Mouse (Mus musculus) ES-Bruce4 (cell line): ENCODE results near the gene Gne. TPM values are rescaled to one million over a fixed set of nuclear protein-coding genes. Genes with fewer than 3 reads are reported as not detected.
"Not testable (repeated sequence)": the region's sequence is repeated elsewhere in the genome, so short reads cannot be mapped to it uniquely, and the experiment has no call there.

Experiments
- H3K27ac ChIP-seq: 2 replicates; pipeline ENCODE4 v1.5.1; 2012; ENCODE audit warnings: low read length, inconsistent platforms; ENCODE audit not compliant: insufficient read depth
- H3K27me3 ChIP-seq: 2 replicates; pipeline ENCODE4 v1.6.1; 2012; ENCODE audit warnings: mild to moderate bottlenecking, low read length, inconsistent platforms; ENCODE audit not compliant: control insufficient read depth, poor library complexity, insufficient read depth, severe bottlenecking
- H3K36me3 ChIP-seq: 2 replicates; pipeline ENCODE4 v1.6.1; 2012; ENCODE audit warnings: inconsistent platforms, mild to moderate bottlenecking, low read length, moderate library complexity; ENCODE audit not compliant: control insufficient read depth, poor library complexity, insufficient read depth, severe bottlenecking
- H3K4me1 ChIP-seq: one replicate; pipeline ENCODE4 v1.8.1; 2011; ENCODE audit warnings: low read length; ENCODE audit not compliant: control insufficient read depth, insufficient read depth
- H3K4me3 ChIP-seq: 2 replicates; pipeline ENCODE4 v1.5.1; 2011; ENCODE audit warnings: low read depth, mild to moderate bottlenecking, low read length
- H3K9ac ChIP-seq: 2 replicates; pipeline ENCODE4 v1.6.1; 2012; ENCODE audit warnings: low read depth, mild to moderate bottlenecking, inconsistent platforms; ENCODE audit not compliant: poor library complexity, severe bottlenecking
- H3K9me3 ChIP-seq: replicated peaks from 2 replicates; pipeline ENCODE4 v1.6.1; 2012; ENCODE audit warnings: mild to moderate bottlenecking, low read length, inconsistent platforms; ENCODE audit not compliant: control insufficient read depth, poor library complexity, insufficient read depth, severe bottlenecking
- CTCF ChIP-seq: IDR thresholded peaks from one replicate; pipeline ENCODE4 v1.8.1; 2011; ENCODE audit warnings: low read depth, low read length
- EP300 ChIP-seq: IDR thresholded peaks from 2 replicates; pipeline ENCODE4 v1.6.1; 2011; ENCODE audit warnings: low read depth, low read length; ENCODE audit not compliant: insufficient read depth
- POLR2A ChIP-seq: IDR thresholded peaks from one replicate; pipeline ENCODE4 v1.8.1; 2011; ENCODE audit warnings: low read length; ENCODE audit not compliant: insufficient read depth
- polyA plus RNA-seq: library from polyadenylated mRNA; stranded (reverse); fragments of >200 nt; gene quantifications from 2 replicates; pipeline ENCODE4 v1.2.4, GENCODE M21; 2011; ENCODE audit warnings: low read depth; ENCODE audit not compliant: missing spikeins, insufficient read depth, insufficient read length

Gene Gne
- polyA plus RNA-seq, 1 experiment, result 28.6 TPM

GRCm38 (mm10) chr4:44062062-44062461 lies 21.9 kb downstream of the Gne start:
- peak overlapping the region; percentile 91 for H3K27ac ChIP-seq
- peak overlapping the region; percentile 65 for H3K9ac ChIP-seq
- H3K27me3 ChIP-seq, result no peaks in the 10 kb centered on the region
- H3K9me3 ChIP-seq, result no peaks in the 10 kb centered on the region
- H3K4me1 ChIP-seq, result no peaks in the 10 kb centered on the region
- 0 out of 2 replicates have a peak overlapping the region, but pooled peaks have one; percentile 2 for H3K4me3 ChIP-seq
- H3K36me3 ChIP-seq, result no peaks in the 10 kb centered on the region
- TF ChIP-seq EP300 (no peak), POLR2A (no peak), CTCF (no peak)

- no peak overlapping the region for H3K4me3 ChIP-seq
- no peak overlapping the region for H3K27ac ChIP-seq
- TF ChIP-seq EP300 (no peak), POLR2A (no peak), CTCF (no peak)
- no peak overlapping the region for H3K9ac ChIP-seq
- H3K27me3 ChIP-seq, result no peaks in the 10 kb centered on the region
- no peaks in the 10 kb centered on the region for H3K36me3 ChIP-seq
- H3K9me3 ChIP-seq, result no peaks in the 10 kb centered on the region
- no peaks in the 10 kb centered on the region for H3K4me1 ChIP-seq
Observed at GRCm38 (mm10) chr4:44059674-44060073, 24.3 kb downstream of the Gne start.

GRCm38 (mm10) chr4:44049812-44050211 lies 34.2 kb downstream of the Gne start:
- H3K36me3 ChIP-seq, result no peaks in the 10 kb centered on the region
- no peak overlapping the region for H3K27ac ChIP-seq
- H3K9ac ChIP-seq, result no peak overlapping the region
- no peaks in the 10 kb centered on the region for H3K4me1 ChIP-seq
- no peaks in the 10 kb centered on the region for H3K9me3 ChIP-seq
- no peak overlapping the region for H3K4me3 ChIP-seq
- H3K27me3 ChIP-seq, result no peaks in the 10 kb centered on the region
- TF ChIP-seq POLR2A (no peak), EP300 (no peak), CTCF (no peak)

- H3K9me3 ChIP-seq, result no peaks in the 10 kb centered on the region
- H3K27ac ChIP-seq, result no peak overlapping the region
- no peaks in the 10 kb centered on the region for H3K36me3 ChIP-seq
- no peaks in the 10 kb centered on the region for H3K4me1 ChIP-seq
- no peak overlapping the region for H3K9ac ChIP-seq
- TF ChIP-seq CTCF (no peak), EP300 (no peak), POLR2A (no peak)
- H3K27me3 ChIP-seq, result no peaks in the 10 kb centered on the region
- no peak overlapping the region for H3K4me3 ChIP-seq
Observed at GRCm38 (mm10) chr4:44046066-44046465, 37.9 kb downstream of the Gne start.

- H3K27me3 ChIP-seq, result no peaks in the 10 kb centered on the region
- TF ChIP-seq CTCF, result no peak
- TF ChIP-seq EP300, result no peak
- no peak for TF ChIP-seq POLR2A
- H3K9me3 ChIP-seq, result no peaks in the 10 kb centered on the region
- H3K9ac ChIP-seq, result no peak overlapping the region
- no peaks in the 10 kb centered on the region for H3K36me3 ChIP-seq
- no peak overlapping the region for H3K27ac ChIP-seq
- no peak overlapping the region for H3K4me3 ChIP-seq
- no peaks in the 10 kb centered on the region for H3K4me1 ChIP-seq
Observed at GRCm38 (mm10) chr4:44044685-44045356, 39.2 kb downstream of the Gne start.

- not testable (repeated sequence) for H3K4me3 ChIP-seq, H3K27ac ChIP-seq, H3K27me3 ChIP-seq, H3K4me1 ChIP-seq, H3K36me3 ChIP-seq, H3K9ac ChIP-seq, H3K9me3 ChIP-seq
Observed at GRCm38 (mm10) chr4:44043182-44043581, 40.8 kb downstream of the Gne start.
